Mouse (Mus musculus) heart, adult 2 months (tissue): Measurements from ENCODE around the gene Dtl.

Experiments
- CTCF ChIP-seq: fragments of 200-600 bp; IDR thresholded peaks from 2 replicates; pipeline ENCODE4 v1.8.1; 2022; ENCODE audit warnings: antibody characterized with exemption, mild to moderate bottlenecking, moderate library complexity
- EP300 ChIP-seq: fragments of 200-500 bp; IDR thresholded peaks from 2 replicates; pipeline ENCODE4 v1.6.1; 2011; ENCODE audit warnings: low read depth, low read length, control low read depth; ENCODE audit not compliant: insufficient read depth
- POLR2A ChIP-seq: fragments of 200-500 bp; IDR thresholded peaks from 2 replicates; pipeline ENCODE4 v1.6.1; 2011; ENCODE audit warnings: mild to moderate bottlenecking, low read depth, low read length, control low read depth; ENCODE audit not compliant: insufficient read depth

DNA sequence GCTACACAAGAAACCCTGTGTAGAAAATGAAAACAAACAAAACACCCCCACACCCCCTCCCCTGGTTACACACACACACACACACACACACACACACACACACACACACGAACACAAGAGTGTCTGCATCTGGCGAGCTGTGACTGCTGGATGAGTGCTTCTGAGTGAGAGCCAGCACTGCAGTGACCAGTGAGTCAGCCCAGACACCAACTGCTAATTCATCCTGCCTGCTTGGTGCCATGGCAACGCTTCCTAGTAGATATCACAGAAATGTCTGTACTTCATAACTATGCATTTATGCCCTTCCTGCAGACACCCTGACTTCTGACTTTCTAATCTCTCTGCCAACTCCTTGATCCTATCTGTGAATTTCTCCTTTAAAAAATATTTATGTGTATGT lies 48.3 kb downstream of the Dtl start:
- TF ChIP-seq POLR2A (no peak), CTCF (no peak), EP300 (no peak)
